Mouse (Mus musculus) brain, adult 2 months (tissue): ENCODE measurements at regions not wholly inside any gene's neighbourhood (a gene's known extent, or its start where the extent isn't known, plus 50 kb on each side); places are given as distances from the start of the nearest gene placed in this dataset.
A peak's percentile ranks its signal among the peaks of the same experiment; 100 is the strongest.

Experiments used
- DNase-seq: peaks from one replicate; pipeline ENCODE4 v3.0.0; 2011; ENCODE audit warnings: low read depth, low spot score

DNA sequence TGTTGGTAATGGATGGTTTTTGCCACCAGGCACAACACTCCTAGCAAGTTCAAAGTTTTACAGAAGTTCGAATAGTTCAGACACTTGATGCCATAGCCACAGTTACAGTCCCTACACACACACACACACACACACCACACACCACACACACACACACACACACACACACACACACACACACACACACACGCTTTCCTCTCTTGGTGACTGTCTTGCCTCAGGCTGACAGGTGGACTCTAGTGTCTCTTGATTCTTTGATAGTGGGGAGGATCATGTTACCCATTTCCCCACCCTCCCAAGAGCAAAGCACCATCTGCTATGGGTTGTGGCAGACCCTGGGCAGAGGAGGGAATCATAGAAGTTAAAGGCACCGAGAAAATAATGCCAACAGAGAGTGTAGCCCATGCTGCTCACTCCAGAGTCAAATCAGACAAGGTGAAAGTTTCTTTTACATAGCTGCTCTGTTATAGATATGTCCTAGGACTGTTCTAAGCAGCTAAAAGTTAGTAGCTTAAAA, 75.9 kb downstream of the Klhl25 start:
- DNase-seq, result no peak

DNA sequence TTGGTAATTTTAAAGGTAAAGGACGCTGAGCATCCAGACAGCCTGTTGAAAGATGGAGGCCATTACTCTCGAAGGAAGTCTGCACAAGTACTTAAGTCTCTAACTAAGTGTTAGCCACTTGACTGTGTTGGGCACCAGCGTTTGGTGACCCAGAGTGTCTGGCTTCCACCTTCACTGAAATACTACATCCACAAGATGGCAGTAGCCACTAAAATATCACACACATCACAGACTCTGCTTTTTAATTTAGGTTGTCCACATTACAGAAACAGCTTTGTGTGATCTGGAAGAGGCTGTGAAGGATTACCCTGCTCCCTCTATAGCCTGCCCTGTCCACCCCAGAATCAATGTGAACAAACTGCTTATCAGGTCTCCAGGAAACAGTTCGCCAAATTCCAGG, 79.4 kb downstream of the Klhl25 start:
- peak; percentile 67 for DNase-seq

DNA sequence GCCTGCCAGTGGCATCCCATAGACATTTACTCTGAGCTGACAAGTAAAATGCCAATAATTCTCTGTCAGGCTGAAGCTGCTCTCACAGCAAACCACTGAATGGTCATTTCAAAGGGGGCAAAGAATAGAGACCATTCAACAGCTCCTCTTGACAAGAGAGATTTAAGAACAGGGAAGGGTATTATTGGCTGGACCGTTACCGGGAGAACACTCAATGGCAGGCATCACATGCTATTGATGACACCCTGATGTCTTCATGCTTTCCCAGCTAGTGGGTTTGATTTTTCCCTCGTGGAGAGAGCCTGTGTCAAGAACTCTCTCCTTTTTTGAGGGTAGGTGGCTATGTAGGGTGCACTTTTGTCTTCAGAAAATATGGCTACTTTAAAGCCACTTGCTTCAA, 95.7 kb downstream of the Klhl25 start:
- no peak for DNase-seq

DNA sequence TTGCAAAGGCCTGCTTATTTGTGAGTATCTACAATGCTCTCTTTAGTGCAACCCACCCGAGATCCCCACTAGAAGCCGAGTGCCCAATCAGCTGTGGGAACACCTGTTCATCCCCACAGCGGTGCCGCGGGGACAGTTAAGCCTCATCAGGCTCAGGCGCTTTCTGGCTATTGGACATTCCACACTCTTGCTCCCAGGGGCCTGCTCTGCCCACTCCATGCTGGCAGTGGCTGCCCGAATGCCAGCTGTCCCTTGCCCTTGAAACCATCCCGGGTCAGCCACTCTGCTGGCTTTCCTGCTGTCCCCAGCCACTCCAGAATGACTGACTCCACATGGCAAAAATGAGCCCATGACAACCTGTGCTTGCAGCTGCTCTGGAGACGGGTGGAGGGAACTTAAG, 107.6 kb downstream of the Klhl25 start:
- DNase-seq, result no peak

GRCm38 (mm10) chr7:75957366-75957765, 109.3 kb downstream of the Klhl25 start:
- no peak for DNase-seq

DNA sequence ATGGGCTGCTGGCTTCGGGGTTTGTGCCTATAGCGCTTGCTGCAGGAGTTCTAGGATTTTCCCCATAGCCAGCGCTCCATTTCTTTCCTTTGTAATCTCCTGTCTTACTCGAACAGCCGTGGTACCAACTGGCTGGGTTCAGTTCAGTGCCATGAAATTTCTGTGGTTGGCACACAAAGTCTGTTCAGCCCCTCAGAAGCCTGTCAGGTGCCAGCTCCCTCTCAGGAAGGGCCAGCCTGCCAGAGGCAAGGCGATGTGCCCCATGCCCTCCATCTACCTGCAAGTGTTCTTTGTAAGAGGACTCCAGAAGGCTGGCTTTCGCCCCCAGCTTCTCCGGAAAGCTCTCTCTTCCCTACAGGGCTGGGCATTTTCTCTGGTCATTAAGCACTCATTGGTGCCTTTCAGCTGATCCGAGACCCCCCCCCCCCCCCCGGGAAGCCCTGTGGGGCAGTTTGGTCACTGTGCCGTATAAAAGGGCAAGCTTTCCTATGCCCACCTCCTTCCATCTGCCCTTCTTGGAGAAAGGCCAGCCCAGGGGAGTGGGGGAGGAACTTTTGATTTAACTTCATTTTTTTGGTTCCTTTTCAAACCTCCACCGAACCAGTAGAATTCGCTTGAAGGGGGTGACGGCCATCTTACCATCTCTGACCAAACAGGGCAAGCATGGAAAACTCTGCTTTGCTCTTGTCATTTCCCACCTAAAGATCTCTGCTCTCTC, 112.0 kb downstream of the Klhl25 start:
- no peak for DNase-seq

DNA sequence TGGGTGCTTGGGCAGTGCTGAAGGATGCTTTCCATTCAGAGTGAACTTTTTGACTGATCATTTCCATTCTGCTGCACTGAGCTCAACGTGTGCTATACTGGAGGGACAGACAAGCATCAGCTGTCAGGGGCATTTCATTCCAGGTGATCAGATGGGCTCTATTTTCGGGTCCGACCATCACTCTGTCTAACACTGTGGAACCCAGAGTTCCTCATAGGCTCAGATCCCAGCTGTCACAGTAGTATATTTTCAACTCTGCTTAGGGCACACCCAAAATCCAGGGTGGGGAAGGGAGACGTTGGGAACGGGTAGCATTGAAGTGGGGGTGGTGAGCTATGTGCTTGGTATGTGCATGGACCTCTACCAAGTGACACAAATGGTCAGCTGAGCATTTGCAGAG, 120.1 kb downstream of the Klhl25 start:
- no peak for DNase-seq

GRCm38 (mm10) chr7:75970914-75971313, 122.8 kb downstream of the Klhl25 start:
- DNase-seq, result peak; percentile 12

GRCm38 (mm10) chr7:75971706-75972105, 123.6 kb downstream of the Klhl25 start:
- no peak for DNase-seq

- DNase-seq, result no peak
Observed at GRCm38 (mm10) chr7:75981560-75981959, 133.4 kb downstream of the Klhl25 start.

- peak; percentile 27 for DNase-seq
Observed at GRCm38 (mm10) chr7:75983029-75983808, 135.1 kb downstream of the Klhl25 start.

GRCm38 (mm10) chr7:75983809-75984171, 135.7 kb downstream of the Klhl25 start:
- no peak for DNase-seq

GRCm38 (mm10) chr7:75998853-75999252, 150.7 kb downstream of the Klhl25 start:
- DNase-seq, result peak; percentile 32

GRCm38 (mm10) chr7:75999324-75999907, 151.3 kb downstream of the Klhl25 start:
- no peak for DNase-seq

GRCm38 (mm10) chr7:76001012-76001411, 152.9 kb downstream of the Klhl25 start:
- DNase-seq, result peak; percentile 8

- DNase-seq, result no peak
Observed at GRCm38 (mm10) chr7:76008226-76008625, 160.1 kb downstream of the Klhl25 start.

- DNase-seq, result peak; percentile 77
Observed at GRCm38 (mm10) chr7:76047743-76048142, 181.9 kb upstream of the Agbl1 start.

DNA sequence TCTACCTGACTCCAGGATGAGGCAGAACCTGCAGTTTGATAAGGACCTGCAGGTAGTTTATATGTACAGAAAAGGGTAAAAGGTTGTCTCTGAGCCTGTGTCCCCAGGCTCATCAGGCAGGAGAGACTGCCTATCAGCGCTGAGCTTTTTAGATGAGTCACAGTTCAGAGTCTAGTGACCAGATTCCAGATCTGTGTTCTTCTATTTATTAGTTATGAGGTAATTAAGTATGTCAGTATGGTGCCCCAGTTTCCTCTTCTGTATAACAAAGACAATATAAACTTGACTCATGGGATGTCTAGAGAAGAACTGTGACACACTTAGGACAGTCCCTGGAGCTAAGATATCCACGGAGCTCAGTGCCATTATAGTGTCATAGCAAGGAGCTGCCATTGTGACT, 180.3 kb upstream of the Agbl1 start:
- no peak for DNase-seq

DNA sequence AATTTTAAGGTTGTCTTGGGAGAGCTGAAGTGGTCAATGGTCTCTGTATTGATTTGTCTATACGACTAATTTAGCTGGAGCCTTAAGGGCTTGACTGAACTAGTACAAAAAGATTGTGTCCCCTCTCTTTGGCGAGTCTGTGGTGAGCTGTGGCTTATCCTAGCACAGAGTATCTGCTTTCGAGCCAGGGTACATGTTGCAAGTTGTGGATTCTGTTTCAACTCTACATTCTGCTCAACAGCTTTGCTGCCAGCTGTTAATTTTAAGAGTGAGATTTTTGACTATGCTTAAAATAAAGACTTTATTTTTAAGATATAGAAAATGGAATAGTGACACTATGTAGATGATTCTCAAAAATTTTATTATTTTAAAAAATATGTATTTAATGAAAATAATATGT, 175.8 kb upstream of the Agbl1 start:
- peak; percentile 69 for DNase-seq

DNA sequence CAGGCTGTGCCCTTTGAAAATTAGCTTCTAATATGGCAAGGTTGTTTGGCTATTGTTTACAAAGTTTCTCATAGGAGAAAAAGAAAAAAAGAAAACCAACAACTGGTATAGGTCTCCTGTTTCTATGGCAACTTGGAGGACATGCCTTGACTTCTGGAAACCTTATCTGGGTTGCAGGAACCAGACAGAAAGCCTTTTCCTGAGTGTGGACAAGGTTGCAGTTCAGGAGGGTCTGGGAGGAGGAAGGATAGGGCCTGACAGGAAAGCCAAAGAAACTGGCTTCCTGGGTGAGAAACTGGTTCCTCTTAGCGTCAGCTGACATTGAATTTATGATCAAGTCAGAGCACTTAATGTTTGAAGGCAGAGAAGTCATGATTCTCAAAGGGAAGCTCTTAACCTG, 130.5 kb upstream of the Agbl1 start:
- no peak for DNase-seq

- no peak for DNase-seq
Observed at GRCm38 (mm10) chr7:76121242-76121844, 108.3 kb upstream of the Agbl1 start.

DNA sequence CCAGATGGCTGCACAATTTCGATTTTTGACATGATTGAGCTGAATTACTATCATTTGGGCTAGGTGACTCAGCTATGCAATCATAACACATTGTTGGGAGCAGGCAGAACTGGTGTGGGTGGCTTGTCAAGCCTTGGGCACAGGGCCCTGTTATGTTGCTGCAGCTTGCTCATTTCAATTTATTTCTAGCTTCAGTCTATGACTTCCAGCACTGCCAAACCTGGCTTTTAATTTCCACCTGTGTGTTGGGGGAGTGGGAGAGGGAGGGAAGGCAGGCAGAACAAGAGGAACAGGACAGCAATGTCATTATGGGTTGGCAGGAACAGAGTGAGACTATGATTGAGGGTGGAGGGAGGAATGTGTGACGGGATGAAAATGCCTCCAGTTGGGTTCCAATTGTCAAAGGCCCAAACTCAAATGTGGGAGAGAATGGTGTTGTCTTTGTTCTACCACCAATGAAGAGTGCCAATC, 102.0 kb upstream of the Agbl1 start:
- DNase-seq, result peak; percentile 93
